Mouse (Mus musculus) kidney, postnatal 25 days (tissue): ENCODE data around the gene Plk5.

Source experiments
- DNase-seq, 2 experiments: peaks; one replicate each; pipeline ENCODE4 v3.0.0; 2021; ENCODE audit warnings: mixed read lengths in 2 of 2

Gene Plk5

DNA sequence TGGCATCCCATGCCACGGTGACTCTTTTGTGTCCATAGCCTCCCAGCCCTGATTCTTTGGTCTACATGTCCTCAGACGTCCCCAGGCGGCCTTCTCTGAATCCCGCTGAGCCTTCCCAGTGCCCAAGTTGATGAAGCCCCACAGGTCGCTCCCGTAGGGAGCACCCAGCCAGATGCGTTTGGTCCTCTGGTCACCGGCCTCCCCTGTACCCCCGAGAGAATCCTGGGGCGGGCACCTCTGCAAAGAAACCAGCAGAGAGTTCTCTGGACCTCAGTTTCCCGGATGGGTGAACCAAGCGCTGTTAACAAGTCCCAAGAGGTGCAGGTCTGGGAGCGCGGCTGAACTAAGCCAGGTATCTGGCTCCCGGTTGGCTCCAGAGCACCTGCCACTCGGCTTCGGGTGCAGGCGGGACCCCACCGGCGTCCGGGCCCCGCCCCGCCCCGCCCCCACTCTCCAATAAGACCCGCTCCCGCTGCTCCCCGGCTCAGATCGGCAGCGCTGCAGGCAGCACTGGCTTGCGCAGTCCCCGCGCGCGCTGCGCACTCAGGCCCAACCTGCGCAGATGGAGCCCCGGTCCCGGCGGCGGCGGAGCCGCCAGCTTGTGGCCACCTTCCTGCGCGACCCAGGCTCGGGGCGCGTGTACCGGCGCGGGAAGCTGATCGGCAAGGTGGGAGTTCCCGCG, at the start of gene Plk5:
Gene Plk5 (plus strand): TSS at position 459 of the 682 bp plus-strand sequence.
- no peak for DNase-seq

DNA sequence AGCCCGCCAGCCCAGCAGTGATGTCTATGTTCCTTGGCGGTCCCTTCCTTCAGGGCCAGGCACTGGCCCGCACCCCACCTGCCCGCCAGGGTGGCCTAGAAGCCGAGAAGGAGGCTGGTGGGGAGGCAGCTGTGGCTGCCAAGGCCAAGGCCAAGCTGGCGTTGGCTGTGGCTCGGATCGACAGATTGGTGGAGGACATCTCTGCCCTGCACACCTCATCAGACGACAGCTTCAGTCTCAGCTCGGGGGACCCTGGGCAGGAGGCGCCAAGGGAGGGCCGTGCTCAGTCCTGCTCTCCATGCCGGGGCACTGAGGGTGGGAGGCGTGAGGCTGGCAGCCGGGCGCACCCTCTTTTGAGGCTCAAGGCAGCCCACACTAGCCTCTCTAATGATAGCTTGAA, 44.7 kb upstream of the Plk5 start:
- no peak for DNase-seq

DNA sequence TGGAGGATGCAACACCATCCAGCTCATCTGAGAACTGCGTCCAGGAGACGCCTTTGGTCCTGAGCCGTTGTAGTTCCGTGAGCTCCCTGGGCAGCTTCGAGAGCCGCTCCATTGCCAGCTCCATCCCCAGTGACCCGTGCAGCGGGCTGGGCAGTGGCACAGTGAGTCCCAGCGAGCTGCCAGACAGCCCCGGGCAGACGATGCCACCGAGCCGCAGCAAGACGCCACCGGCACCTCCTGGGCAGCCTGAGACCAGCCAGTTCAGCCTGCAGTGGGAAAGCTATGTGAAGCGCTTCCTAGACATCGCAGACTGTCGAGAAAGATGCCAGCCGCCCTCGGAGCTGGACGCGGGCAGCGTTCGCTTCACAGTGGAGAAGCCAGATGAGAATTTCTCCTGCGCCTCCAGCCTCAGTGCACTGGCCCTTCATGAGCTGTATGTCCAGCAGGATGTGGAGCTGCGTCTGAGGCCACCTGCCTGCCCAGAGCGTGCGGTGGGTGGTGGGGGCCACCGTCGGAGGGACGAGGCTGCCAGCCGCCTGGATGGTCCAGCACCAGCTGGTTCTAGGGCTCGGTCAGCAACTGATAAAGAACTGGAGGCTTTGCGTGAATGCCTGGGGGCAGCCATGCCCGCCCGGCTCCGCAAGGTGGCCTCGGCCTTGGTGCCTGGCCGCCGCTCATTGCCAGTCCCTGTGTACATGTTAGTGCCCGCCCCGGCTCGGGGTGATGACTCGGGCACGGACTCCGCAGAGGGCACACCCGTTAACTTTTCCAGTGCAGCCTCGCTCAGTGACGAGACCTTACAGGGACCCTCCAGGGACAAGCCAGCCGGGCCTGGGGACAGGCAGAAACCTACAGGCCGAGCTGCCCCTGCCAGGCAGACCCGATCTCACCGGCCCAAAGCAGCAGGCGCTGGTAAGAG, 43.4 kb upstream of the Plk5 start:
- DNase-seq = no peak

DNA sequence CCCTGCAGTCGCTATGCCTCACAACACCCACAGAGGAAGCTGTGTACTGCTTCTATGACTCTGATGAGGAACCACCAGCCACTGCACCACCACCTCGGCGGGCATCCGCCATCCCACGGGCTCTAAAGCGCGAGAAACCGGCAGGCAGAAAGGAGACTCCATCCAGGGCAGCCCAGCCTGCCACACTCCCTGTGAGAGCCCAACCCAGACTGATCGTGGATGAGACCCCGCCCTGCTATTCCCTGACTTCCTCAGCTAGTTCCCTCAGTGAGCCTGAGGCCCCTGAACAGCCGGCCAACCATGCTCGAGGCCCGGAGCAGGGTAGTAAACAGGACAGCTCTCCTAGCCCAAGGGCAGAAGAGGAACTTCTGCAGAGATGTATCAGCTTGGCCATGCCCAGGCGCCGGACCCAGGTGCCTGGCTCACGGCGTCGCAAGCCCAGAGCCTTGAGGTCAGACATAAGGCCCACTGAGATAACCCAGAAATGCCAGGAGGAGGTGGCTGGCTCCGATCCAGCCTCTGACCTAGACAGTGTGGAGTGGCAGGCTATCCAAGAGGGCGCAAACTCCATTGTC, 42.5 kb upstream of the Plk5 start:
- no peak for DNase-seq

DNA sequence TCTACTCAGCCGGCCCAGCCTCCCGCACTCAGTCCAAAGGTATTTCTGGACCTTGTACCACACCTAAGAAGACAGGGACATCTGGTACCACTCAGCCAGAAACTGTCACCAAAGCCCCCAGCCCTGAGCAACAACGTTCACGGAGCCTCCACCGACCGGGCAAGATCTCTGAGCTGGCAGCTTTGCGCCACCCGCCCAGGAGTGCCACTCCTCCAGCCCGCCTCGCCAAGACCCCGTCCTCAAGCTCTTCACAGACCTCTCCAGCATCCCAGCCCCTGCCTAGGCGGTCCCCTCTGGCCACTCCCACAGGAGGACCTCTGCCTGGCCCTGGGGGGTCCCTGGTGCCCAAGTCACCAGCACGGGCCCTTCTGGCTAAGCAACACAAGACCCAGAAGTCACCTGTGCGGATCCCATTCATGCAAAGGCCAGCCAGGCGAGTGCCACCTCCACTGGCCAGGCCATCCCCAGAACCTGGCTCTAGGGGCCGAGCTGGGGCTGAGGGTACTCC, 41.7 kb upstream of the Plk5 start:
- no peak for DNase-seq

DNA sequence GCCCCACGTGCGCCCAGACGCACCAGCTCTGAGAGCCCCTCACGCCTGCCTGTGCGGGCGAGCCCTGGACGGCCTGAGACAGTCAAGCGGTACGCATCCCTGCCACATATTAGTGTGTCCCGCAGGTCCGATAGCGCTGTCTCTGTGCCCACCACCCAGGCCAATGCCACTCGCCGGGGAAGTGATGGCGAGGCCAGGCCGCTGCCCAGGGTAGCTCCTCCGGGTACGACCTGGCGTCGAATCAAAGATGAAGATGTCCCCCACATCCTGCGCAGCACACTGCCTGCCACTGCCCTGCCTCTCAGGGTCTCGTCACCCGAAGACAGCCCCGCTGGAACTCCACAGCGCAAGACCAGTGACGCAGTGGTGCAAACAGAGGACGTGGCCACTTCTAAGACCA, 40.9 kb upstream of the Plk5 start:
- DNase-seq = no peak

DNA sequence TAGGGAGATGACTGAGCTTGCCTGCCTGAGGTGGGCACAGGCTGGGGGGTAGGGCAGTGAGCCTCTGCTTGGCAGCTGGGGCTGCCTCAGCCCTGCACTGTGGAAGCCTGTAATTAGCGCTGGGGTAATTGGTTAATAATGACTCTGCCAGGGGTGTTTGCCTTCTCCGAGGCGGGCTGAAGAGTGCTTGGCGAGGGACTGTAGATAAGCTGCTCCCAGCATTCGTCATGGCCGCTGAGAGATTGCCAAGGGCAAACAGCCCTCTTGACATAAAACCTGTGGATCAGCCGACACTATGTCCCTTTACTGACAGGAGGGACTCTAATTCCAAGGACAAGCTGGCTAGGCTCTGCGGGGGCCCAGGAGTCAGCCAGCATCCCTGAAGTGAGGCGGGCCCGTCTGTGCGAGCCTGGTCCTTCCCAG, 39.9 kb upstream of the Plk5 start:
- no peak for DNase-seq

DNA sequence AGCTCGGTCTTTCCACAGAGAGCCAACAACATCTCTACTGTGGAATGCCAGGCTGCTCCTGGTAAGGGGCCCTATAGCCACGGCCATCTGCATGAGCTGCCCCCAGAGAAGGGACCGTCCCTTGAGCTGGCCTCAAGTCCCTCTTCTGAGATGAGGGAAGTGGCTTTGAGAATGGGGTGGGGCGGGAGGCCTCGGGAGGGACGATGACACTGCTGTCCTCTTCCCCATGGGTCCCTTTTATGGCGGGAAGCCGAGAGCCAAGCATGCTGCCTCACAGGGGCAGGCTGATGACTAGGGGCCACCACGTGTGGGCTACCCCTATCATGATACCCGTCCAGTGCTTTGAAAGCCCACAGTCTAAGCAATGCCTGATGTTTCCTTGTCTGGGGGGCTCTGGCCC, 39.2 kb upstream of the Plk5 start:
- no peak for DNase-seq

DNA sequence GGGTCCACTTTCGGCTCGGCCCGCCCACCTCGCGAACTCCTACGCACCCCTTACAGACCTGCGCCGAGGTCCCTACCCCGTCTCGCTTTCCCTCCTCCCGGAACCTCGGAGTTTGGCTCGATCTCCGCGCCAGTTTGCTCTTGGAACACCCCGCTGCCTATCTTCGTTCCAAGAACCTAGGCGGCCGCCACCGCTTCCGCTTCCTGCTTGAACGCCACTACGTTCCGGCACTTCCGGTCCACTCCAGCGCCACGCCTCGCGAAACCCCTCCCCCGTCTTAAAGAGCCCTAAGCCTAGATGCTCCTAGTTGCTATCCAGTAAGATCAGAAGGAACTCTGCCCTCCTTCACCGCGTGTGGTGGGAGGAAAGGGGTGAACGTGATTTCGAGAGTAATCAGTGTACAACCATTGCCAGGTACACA, 35.9 kb upstream of the Plk5 start, which contains the start of gene 2310011J03Rik:
Gene 2310011J03Rik (minus strand): TSS at position 198 of the 421 bp plus-strand sequence.
- peak; percentile 96 for DNase-seq

DNA sequence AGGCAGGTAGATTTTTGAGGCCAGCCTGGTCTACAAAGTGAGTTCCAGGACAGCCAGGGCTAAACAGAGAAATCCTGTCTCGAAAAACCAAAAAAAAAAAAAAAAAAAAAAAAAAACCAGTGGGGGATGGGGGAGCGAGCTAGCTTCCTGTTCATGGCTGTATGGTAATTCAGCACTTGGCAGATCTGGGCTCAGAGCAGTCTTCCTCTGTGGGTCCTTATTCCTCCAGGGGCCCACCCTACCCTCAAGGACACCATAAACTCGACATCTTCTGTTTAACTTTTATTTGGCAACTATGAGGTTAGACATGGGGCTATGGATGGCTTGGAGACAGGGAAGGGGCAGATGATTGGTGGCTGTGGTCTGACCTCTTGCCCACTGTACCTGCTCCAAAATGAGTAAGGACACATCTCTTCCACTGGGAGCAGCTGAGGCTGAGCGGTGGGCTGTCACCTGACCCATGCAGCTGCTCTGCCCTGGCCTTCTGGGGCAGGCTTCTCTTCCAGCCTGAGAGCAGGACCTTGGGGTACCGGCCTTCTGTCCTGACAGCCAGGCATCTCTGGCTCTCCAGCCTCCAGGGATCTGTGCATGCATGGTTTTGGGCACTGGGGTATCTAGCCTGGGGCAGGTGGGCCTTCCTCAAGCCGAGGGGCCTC, 35.1 kb upstream of the Plk5 start:
- no peak for DNase-seq

DNA sequence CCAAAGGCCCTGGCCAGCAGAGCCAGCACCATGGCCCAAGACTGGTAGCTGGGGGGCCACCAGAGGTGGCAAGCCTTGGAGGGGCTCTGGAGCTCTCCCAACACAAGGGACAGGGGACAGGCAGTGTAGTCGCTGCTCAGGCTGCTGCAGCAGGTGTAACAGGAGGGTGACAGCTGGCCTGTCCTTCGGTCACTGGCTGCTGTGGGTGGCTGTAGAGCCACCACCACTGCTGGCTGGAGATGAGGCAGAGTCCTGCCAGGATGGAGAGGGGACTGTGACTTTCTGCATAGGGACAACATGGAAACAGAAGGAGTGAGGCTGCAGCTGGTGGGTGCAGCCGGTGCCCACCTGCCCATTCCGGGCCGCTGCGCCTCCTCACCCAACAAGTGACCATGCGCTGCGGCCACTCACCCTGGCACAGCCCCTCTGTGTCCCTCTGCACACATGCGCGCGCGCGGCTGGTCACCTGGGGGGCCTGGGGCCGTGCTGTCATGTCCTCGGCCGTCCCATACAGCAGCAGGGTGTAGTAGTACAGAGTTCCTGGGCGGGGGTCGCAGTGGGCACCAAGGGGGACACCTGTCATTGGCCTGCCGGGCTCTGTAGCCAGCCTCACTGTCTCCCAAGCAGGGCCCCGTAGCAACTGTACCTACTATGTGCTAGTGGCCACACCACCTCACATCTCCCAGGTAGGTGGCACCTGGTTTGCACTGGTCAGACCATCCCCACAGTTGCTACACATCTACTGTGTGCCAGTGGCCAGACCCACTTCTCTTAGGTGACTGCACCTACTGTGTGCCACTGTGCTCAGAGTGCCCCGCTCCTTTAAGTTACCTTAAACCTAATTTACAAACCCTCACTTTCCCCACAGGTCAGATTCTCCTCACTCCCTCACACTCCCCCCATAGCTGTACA, 34.3 kb upstream of the Plk5 start:
- DNase-seq = no peak

DNA sequence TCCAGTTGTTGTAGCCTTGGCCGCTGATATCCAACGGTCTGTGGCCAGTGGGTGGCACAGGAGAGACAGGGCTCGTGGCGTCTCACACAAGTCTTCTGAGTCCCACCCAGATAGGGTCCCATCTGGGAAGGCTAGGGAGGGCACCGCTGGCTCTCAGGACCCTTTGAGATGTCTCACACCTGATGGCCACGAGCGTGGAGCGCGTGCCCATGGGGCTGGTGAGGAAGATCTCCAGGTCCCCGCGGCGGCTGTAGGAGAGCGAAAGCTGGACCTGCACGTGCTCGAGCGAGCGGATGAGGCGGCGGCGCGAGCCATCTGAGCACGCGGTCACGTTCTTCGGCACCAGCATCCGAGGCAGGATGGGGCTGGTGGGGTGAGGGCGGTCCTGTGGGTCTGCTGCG, 33.4 kb upstream of the Plk5 start:
- peak; percentile 36 to 76 for DNase-seq

DNA sequence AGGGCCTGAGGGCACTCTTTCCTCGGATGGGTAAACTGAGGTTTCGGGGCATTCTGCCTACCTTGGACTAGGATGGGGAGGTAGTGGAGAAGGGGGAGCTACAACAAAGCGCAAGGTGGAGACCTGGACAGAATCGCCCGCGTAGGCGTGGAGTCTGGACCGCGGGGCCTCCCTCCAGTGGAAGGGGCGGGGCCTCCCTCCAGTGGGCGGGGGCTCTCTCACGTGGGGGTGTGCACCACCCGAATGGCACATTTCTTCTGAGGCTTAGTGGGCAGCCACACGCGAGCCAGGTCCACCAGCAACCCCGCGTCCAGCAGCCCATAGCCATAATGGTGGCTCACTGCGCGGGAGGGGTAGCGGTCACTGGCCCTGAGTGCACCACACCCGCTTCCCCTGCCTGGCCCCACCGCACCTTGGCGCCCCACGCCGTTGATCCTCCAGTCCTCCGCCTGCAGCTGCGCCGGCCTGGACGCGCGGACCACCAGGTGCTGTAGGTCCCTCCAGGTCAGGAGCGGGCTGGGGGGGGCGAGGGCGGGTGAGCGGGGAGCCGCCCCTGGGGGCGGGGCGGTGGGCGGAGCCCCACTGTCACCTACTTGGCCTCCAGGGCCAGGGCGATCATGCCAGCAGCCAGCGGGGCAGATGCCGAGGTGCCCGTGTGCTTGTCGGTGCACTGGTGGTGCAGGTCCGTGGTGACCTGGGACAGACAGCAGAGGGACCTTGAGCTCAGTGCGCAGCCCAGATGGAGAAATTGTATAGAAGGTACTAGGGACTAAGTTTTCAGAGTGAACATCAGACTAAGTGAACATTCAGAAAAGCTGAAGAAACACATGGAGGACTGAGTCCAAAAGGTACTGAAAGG, 32.8 kb upstream of the Plk5 start:
- peak; percentile 85 to 92 for DNase-seq

DNA sequence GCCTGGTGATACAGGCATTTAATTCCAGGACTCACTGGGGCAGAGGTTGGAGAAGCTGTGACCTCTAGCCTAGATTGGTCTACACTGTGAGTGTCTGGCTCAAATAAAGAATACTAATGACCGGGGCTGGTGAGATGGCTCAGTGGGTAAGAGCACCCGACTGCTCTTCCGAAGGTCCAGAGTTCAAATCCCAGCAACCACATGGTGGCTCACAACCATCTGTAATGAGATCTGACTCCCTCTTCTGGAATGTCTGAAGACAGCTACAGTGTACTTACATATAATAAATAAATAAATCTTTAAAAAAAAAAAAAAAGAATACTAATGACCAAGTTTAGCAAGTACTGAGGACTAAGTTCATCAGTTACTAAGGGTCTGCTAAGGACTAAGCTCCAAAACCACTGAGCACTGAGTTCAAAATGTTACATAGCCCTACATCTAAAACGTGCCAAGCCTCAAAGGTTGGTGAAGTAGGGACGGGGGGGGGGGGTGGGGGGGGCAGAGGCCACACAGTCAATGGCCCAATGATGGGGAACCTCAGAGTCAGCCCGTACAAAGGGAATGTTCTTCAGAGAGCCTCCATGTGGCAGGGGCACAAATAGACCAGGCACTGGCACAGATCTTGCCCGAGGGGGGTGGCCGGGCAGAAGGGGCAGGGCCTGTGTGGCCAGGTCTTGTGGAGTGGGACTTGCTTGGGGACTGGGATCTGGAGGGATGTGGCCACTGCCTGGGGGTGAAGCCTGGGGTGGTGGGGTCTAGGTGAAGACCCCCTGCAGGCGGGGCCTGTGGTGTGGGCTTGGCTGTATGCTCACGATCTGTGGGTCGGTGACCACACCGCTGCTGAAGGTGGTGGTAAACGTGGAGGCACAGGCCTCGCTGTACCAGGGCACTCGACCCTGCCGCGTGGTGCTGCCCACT, 31.9 kb upstream of the Plk5 start:
- no peak for DNase-seq

DNA sequence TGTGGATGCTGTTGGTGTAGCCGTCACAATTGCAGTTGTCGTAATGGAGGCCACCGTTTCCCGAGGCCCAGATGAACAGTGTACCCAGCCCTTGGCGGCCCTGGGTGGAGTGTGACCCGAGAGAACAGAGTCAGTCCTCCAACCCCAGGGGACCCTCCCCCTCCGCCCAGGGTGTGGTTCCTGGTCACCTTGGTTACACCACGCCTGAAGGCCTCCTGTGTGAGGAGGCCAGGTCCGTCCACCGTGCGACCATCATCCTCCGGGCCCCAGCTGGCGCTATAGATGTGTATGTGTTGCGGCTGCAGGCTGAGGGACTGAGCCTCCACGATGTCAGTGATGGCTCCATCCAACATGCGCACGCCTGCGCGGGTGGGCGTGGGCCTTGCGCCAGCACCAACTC, 31.2 kb upstream of the Plk5 start:
- no peak for DNase-seq

DNA sequence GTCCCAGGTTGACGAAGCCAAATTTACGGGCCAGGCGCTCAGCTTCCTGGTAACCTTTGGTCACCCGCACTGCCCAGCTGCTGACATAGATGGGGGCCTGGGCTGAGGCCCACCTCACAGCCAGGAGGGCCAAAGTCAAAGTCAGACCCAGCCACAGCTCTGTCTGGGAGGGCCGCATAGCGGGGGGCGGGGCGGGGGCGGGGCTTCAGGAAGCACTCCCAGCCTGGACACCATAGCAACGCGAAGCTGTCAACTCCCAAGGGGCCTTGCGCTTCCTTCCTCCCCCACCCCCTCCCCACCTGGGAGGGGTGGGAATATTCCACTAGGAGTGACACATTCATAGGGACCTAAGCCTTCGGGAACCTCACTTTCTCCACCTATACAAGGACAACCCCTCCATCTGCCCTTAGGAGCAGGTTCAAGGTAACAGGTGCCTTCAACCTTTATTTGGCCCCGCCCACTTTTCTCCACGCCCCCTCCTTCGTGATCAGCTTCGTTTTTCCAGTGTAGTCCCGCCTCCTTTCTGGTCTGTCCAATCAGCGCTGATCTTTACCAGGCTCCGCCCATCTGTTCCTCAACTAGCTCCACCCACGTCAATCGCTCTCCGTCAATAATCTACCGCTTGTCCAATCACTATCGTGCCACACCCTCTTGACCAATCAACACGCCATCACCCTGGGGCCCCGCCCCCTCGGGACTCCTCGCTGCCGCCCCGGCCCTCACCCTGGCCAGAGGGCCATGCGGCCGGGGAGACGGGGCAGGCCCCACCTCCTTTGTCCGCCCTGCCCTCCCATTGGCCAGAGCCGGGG, 26.8 kb upstream of the Plk5 start, which contains the start of the genes Pcsk4 and Reep6:
Gene Pcsk4 (minus strand): TSS at position 226 of the 809 bp plus-strand sequence.
Gene Reep6 (plus strand): TSS at position 681 of the 809 bp plus-strand sequence.
- peak; percentile 97 to 99 for DNase-seq

DNA sequence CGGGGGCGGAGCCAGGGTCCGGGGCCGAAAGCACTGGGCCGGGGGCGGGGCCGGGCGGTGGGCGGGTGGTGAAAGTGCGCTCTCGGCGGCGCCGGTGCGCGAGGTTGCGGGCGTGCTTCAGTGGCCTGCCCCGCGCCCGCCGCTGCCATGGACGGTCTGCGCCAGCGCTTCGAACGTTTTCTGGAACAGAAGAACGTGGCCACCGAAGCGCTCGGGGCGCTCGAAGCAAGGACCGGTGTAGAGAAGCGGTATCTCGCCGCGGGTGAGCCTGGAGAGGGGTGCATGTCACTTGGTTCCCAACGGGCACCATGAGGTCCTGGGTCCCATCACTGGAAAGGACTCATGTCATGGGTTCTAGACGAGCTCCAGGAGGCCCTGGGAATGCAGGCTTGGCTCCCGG, 26.2 kb upstream of the Plk5 start:
- DNase-seq = no peak

DNA sequence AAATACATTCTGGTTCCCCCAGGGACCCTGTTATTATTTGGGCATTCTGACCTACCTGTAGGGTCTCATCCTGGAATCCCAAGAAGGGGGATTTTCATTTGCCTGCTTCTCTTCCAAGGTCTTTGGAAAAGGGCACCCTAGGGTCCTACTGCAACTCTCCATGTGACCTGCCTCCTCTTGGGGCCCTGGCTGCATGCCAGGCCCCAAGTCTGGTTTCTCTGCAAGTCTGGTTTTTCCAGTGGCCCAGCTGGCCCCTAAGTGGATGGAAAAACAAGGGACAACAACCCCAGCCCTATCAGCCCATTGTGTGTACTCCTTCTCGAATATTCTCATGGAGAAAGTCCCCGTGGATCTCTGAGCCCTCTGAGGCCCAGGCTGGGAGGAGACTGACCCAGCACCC, 25.4 kb upstream of the Plk5 start:
- DNase-seq = no peak
